Mouse (Mus musculus): ENCODE measurements around the gene Cntf.

The Cntf gene

GRCm38 (mm10) chr19:12765308-12765707 lies at the start of gene Cntf:
Gene Cntf, minus strand, starts transcription at chr19:12765632.
- no peak for DNase-seq (ENCODE audit: low read depth)

GRCm38 (mm10) chr19:12813883-12814282 lies 48.5 kb upstream of the Cntf start:
- DNase-seq (ENCODE audit: low read depth) = no peak

- no peak for DNase-seq (ENCODE audit: low read depth)
Measured at GRCm38 (mm10) chr19:12812644-12813364, 47.4 kb upstream of the Cntf start.

GRCm38 (mm10) chr19:12806214-12806613 lies 40.8 kb upstream of the Cntf start:
- DNase-seq (ENCODE audit: low read depth) = peak; percentile 75

- DNase-seq (ENCODE audit: low read depth) = peak; percentile 65
Measured at GRCm38 (mm10) chr19:12805730-12806129, 40.3 kb upstream of the Cntf start.

- peak; percentile 26 for DNase-seq (ENCODE audit: low read depth)
Measured at GRCm38 (mm10) chr19:12804237-12804636, 38.8 kb upstream of the Cntf start.

- DNase-seq (ENCODE audit: low read depth) = no peak
Measured at GRCm38 (mm10) chr19:12802830-12803229, 37.4 kb upstream of the Cntf start.

GRCm38 (mm10) chr19:12801046-12801445 lies 35.6 kb upstream of the Cntf start:
- peak; percentile 66 for DNase-seq (ENCODE audit: low read depth)

- peak; percentile 56 for DNase-seq (ENCODE audit: low read depth)
Measured at GRCm38 (mm10) chr19:12800621-12801020, 35.2 kb upstream of the Cntf start.

GRCm38 (mm10) chr19:12799081-12799480 lies 33.6 kb upstream of the Cntf start:
- peak; percentile 51 for DNase-seq (ENCODE audit: low read depth)

GRCm38 (mm10) chr19:12798404-12798803 lies 33.0 kb upstream of the Cntf start:
- DNase-seq (ENCODE audit: low read depth) = peak; percentile 86

GRCm38 (mm10) chr19:12797071-12797470 lies 31.6 kb upstream of the Cntf start:
- peak; percentile 79 for DNase-seq (ENCODE audit: low read depth)

GRCm38 (mm10) chr19:12796328-12796931 lies 31.0 kb upstream of the Cntf start:
- DNase-seq (ENCODE audit: low read depth) = peak; percentile 97

GRCm38 (mm10) chr19:12795511-12796327 lies 30.3 kb upstream of the Cntf start, which contains the start of the genes Zfp91 and Lpxn:
Gene Zfp91, minus strand, starts transcription at chr19:12796126.
Gene Lpxn, plus strand, starts transcription at chr19:12796193.
- DNase-seq (ENCODE audit: low read depth) = peak; percentile 98

- no peak for DNase-seq (ENCODE audit: low read depth)
Measured at GRCm38 (mm10) chr19:12795110-12795509, 29.7 kb upstream of the Cntf start.

- DNase-seq (ENCODE audit: low read depth) = peak; percentile 93
Measured at GRCm38 (mm10) chr19:12794056-12795044, 28.9 kb upstream of the Cntf start.

- peak; percentile 25 for DNase-seq (ENCODE audit: low read depth)
Measured at GRCm38 (mm10) chr19:12792374-12792773, 26.9 kb upstream of the Cntf start.

GRCm38 (mm10) chr19:12787721-12788120 lies 22.3 kb upstream of the Cntf start:
- DNase-seq (ENCODE audit: low read depth) = no peak

GRCm38 (mm10) chr19:12786803-12787395 lies 21.5 kb upstream of the Cntf start:
- DNase-seq (ENCODE audit: low read depth) = no peak

GRCm38 (mm10) chr19:12780437-12780836 lies 15.0 kb upstream of the Cntf start:
- no peak for DNase-seq (ENCODE audit: low read depth)

GRCm38 (mm10) chr19:12770888-12771287 lies 5.5 kb upstream of the Cntf start:
- no peak for DNase-seq (ENCODE audit: low read depth)

Measured in induced T-regulatory cell, adult 2 months (primary cell).